Mouse (Mus musculus) heart, embryonic 15.5 days (tissue): ENCODE measurements at regions not wholly inside any gene's neighbourhood (a gene's known extent, or its start where the extent isn't known, plus 50 kb on each side); places are given as distances from the start of the nearest gene placed in this dataset.

Experiments used
- ATAC-seq: fragments of 200-750 bp; cut with Nextera tagmentation; replicated peaks from 2 replicates; pipeline ENCODE4 v1.8.0; 2017; ENCODE audit warnings: low read depth, moderate TSS enrichment; ENCODE audit not compliant: insufficient number of reproducible peaks, insufficient read depth, low FRiP score
- H3K27ac ChIP-seq: fragments of 300-500 bp; sonication (generic); 2 replicates; pipeline ENCODE4 v1.5.1; 2015; ENCODE audit warnings: mild to moderate bottlenecking, inconsistent platforms
- H3K27me3 ChIP-seq: fragments of 300-500 bp; sonication (generic); 2 replicates; pipeline ENCODE4 v1.6.1; 2015; ENCODE audit warnings: inconsistent platforms
- H3K36me3 ChIP-seq: fragments of 300-500 bp; sonication (generic); 2 replicates; pipeline ENCODE4 v1.6.1; 2015; ENCODE audit warnings: mild to moderate bottlenecking, inconsistent platforms
- H3K4me1 ChIP-seq: fragments of 300-500 bp; sonication (generic); replicated peaks from 2 replicates; pipeline ENCODE4 v1.6.1; 2015; ENCODE audit warnings: inconsistent platforms
- H3K4me2 ChIP-seq: fragments of 300-500 bp; sonication (generic); 2 replicates; pipeline ENCODE4 v1.6.1; 2015; ENCODE audit warnings: inconsistent platforms, mild to moderate bottlenecking, moderate library complexity
- H3K4me3 ChIP-seq: fragments of 300-500 bp; sonication (generic); 2 replicates; pipeline ENCODE4 v1.5.1; 2015; ENCODE audit warnings: mild to moderate bottlenecking, inconsistent platforms
- H3K9ac ChIP-seq: fragments of 300-500 bp; sonication (generic); 2 replicates; pipeline ENCODE4 v1.6.1; 2015; ENCODE audit warnings: mild to moderate bottlenecking, inconsistent platforms
- H3K9me3 ChIP-seq: fragments of 300-500 bp; sonication (generic); replicated peaks from 2 replicates; pipeline ENCODE4 v1.6.1; 2016; ENCODE audit warnings: inconsistent platforms
- WGBS: fragments of 180-500 bp; shearing (Covaris S2); methylation state at CpG from one replicate; pipeline ENCODE4 v1.1.7; 2015; ENCODE audit warnings: mixed read lengths; 5-methylcytosine and 5-hydroxymethylcytosine counted together

DNA sequence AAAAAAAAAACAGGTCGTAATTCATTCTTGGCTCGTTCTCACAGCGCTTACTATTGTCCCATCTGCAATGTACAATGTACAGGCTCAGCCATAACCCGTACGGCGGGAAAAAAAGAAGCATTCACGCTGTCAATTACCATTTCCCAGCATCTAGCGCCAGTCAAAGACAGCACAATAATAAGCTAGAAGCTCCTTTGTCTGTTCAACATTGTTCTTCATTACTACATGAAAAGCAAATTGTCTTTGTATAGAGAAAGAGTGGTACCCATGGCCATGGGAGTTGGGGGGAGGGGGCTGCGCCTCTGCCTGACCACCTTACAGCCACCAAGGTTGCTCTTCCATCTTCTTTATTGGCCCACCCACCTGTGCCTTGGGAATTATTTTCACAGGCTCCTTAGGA is 99.7 kb upstream of the Id4 start:
- Histone ChIP-seq H3K27ac (no peak overlapping the region), H3K4me1 (peaks cover 15% of the 10 kb centered on the region), H3K4me3 (no peak overlapping the region), H3K9ac (no peak overlapping the region), H3K27me3 (no peaks in the 10 kb centered on the region), H3K36me3 (no peaks in the 10 kb centered on the region), H3K4me2 (no peak overlapping the region), H3K9me3 (no peaks in the 10 kb centered on the region)
- no peak for ATAC-seq
- whole genome bisulfite sequencing = 85% methylated on average over 9 of the region's 9 CpGs

DNA sequence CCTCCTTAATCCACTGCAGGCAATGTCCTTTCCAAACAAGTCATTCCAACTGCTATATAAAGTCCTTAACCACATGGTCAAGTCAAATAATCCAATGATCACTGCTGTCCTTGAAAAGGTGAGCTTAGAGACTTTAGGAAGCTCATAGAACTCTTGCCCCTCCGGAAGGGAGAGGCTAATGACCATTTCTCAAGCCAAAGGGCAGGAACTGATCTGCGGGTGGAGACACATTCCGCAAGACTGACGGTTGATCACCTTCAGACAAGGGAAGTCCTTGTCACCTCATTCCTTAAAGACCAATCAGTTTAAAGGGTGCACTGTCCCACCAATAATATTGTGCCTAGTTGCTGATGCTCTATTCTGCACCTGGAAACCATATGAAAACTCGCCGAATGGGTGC is 96.4 kb upstream of the Id4 start:
- no peak overlapping the region for H3K4me2 ChIP-seq
- ATAC-seq = no peak
- H3K27ac ChIP-seq = no peak overlapping the region
- no peaks in the 10 kb centered on the region for H3K9me3 ChIP-seq
- no peak overlapping the region for H3K4me3 ChIP-seq
- WGBS = 86% methylated on average over 6 of the region's 6 CpGs
- H3K36me3 ChIP-seq = no peaks in the 10 kb centered on the region
- no peak overlapping the region for H3K9ac ChIP-seq
- H3K27me3 ChIP-seq = no peaks in the 10 kb centered on the region
- peaks cover 7% of the 10 kb centered on the region for H3K4me1 ChIP-seq

DNA sequence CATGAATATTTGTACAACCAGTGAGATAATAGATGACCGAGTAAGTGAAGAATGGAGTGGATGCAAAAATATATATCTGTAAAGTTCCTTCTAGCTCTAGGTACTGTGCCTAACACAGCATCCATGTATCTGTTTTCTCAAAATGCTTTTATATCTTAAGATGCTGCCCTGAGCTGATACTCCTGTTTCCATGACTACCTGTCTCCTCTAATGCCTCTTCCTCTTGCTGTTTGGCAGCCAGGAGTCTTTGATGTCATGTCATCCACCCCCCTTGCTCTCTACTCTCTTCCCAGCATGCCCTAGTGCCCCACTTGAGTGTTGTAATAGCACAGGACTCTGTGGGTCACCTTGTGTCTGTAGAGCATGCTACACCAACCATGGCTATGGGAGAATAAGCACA is 95.2 kb upstream of the Id4 start:
- Histone ChIP-seq H3K36me3 (no peaks in the 10 kb centered on the region), H3K27ac (peak overlapping the region; percentile 57; the same call in 1 of the 2 replicates), H3K27me3 (no peaks in the 10 kb centered on the region), H3K4me2 (no peak overlapping the region), H3K4me3 (no peak overlapping the region), H3K9me3 (no peaks in the 10 kb centered on the region), H3K4me1 (peaks cover 6% of the 10 kb centered on the region; the same call in 1 of the 2 replicates), H3K9ac (no peak overlapping the region)
- WGBS = 73% methylated on average over 1 of the region's 1 CpGs
- no peak for ATAC-seq

DNA sequence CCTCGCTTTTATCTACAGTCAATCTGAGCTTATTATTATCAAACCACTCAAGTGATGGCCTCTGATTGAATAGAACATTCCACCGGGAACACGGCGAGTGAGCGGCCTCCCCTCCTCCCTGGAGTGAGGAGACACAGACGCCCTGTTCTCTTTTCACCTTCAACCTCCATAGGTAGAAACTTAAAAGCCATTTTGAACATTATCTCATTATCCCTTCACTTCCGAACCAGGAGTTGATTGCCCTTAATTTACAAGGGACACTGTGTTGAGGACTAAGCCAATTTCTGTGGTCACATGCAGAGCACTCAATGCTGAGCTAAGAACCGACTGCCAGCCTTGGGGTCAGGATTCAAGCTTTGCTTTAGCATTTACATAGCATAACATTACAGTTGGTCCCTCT is 93.1 kb upstream of the Id4 start:
- Histone ChIP-seq H3K27me3 (no peaks in the 10 kb centered on the region), H3K4me3 (no peak overlapping the region), H3K9ac (no peak overlapping the region), H3K4me1 (peaks cover 6% of the 10 kb centered on the region; the same call in 1 of the 2 replicates), H3K9me3 (no peaks in the 10 kb centered on the region), H3K27ac (no peak overlapping the region), H3K4me2 (no peak overlapping the region), H3K36me3 (no peaks in the 10 kb centered on the region)
- 39% methylated on average over 8 of the region's 8 CpGs for WGBS
- no peak for ATAC-seq

DNA sequence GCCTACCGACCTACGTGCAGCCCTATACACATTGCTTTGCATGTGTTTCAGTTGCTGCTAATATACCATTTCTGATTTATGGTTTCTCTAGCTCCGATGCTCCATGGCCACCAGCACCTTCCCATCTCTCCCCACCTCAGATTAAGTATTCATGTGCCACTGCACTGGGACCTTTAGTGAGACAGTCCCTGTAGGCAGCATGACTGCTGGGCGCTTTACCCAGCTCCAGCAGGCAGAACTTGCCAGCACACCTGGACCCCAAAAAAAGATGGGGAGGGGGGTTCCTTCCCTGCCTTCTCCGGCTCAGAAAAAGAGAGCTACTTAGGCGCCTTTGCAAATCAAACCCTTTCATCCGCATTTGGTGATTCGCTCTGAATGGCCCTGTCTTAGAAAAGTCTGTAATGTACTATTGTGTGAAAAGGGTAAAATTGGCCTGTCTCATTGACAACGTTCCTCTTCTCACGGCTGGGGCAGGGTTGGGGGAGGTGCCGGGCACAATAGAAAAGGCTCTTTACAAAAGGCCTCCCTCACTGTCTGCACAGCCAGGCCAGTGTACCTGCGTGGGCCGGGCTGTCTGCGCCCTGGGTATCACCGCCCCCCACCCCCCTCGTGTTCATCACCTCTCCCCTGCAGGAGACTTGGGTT is 89.6 kb upstream of the Id4 start:
- no peak overlapping the region for H3K9ac ChIP-seq
- no peak for ATAC-seq
- H3K4me3 ChIP-seq = no peak overlapping the region
- 54% methylated on average over 16 of the region's 16 CpGs for WGBS
- no peaks in the 10 kb centered on the region for H3K36me3 ChIP-seq
- no peak overlapping the region for H3K27ac ChIP-seq
- no peak overlapping the region for H3K4me2 ChIP-seq
- H3K27me3 ChIP-seq = no peaks in the 10 kb centered on the region
- H3K9me3 ChIP-seq = no peaks in the 10 kb centered on the region
- 0 out of 2 replicates have a peak, but pooled peaks cover 2% of the 10 kb centered on the region for H3K4me1 ChIP-seq

DNA sequence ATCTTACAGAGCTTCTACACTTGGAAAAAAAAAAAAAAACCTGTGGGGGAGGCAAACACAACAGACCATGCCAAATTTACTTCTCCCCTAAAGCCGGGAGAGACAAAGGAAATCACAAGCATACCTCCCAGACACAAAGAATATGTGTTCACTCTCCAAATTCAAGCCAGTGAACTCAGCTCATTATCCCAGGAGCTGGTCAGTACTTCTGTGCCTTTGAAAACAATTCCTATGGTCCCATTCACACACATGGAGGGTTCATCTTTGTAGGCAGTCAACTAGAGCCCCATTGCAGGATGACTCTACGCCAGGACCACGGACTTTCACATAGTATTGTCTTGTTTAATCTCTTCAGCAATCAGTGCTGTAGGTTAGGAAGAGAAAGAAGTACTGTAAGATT is 89.0 kb upstream of the Id4 start:
- Histone ChIP-seq H3K9ac (no peak overlapping the region), H3K4me2 (no peak overlapping the region), H3K4me1 (no peaks in the 10 kb centered on the region), H3K27ac (no peak overlapping the region), H3K4me3 (no peak overlapping the region), H3K9me3 (no peaks in the 10 kb centered on the region), H3K36me3 (no peaks in the 10 kb centered on the region), H3K27me3 (no peaks in the 10 kb centered on the region)
- ATAC-seq = no peak
- 68% methylated on average over 3 of the region's 3 CpGs for WGBS

DNA sequence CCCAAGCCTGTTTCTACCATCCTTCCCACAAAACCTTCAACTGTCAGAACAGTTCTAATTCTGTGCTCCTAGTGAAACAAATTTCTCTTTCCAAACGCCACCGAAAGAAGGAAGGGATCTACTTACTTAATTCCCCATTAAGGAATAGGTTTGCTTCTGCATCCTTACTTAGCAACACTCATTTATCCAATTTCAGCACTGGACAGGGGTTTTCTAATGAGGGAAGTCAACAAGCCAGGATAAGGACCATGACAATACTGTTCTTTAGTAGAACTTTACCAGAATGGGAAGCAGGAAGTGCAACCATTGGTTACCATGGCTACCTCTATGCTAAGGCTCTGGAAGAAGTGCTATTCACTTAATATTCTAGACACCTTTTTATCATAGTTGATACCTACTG is 68.6 kb upstream of the Id4 start:
- no peaks in the 10 kb centered on the region for H3K27me3 ChIP-seq
- H3K27ac ChIP-seq = no peak overlapping the region
- H3K4me3 ChIP-seq = no peak overlapping the region
- ATAC-seq = no peak
- no peaks in the 10 kb centered on the region for H3K9me3 ChIP-seq
- H3K36me3 ChIP-seq = no peaks in the 10 kb centered on the region
- 82% methylated on average over 2 of the region's 2 CpGs for WGBS
- H3K4me1 ChIP-seq = no peaks in the 10 kb centered on the region
- H3K4me2 ChIP-seq = no peak overlapping the region
- H3K9ac ChIP-seq = no peak overlapping the region

DNA sequence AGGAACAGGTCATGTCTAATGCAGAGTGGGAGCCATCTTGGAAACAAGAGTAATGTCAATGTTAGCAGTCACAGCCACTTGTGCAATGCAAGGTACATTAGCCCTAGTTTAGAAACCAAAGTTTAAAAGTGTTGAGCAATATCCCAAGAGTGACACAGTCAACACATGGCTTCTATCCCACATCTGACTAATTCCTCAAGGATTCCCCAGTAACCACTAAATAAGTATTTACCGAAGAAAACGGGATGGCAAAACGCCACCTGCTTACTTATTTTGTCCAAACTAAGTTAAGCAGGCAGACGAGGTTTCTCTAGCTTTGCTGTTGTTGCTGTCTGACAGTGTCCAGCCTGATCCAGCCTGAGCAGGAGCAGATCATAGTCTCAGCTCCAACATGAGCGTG is 67.1 kb upstream of the Id4 start:
- Histone ChIP-seq H3K4me3 (no peak overlapping the region), H3K4me1 (no peaks in the 10 kb centered on the region), H3K27ac (no peak overlapping the region), H3K9me3 (no peaks in the 10 kb centered on the region), H3K27me3 (no peaks in the 10 kb centered on the region), H3K4me2 (no peak overlapping the region), H3K36me3 (no peaks in the 10 kb centered on the region), H3K9ac (no peak overlapping the region)
- WGBS = 83% methylated on average over 5 of the region's 5 CpGs
- no peak for ATAC-seq

DNA sequence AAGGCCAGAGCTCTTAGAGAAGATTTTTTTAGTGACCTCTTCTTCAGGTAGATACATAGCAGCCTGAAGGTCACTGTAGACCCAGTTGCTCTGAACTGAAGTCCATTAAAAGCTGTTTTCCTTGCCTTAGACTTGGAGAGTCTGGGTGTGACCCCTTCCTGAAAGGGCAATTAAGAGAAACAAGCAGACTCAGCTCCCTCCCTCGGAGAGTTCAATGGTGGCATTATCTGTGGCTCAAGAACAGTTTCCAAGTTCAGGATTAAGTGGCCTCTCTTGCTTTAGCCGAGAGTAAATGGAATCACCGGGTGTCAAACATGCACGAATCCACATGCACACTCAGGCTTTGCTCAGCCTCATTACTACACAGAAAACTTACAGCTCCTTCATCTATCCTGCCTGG is 53.2 kb upstream of the Id4 start:
- no peak overlapping the region for H3K9ac ChIP-seq
- WGBS = 46% methylated on average over 4 of the region's 4 CpGs
- no peak overlapping the region for H3K4me2 ChIP-seq
- H3K36me3 ChIP-seq = no peaks in the 10 kb centered on the region
- ATAC-seq = no peak
- no peak overlapping the region for H3K4me3 ChIP-seq
- H3K9me3 ChIP-seq = no peaks in the 10 kb centered on the region
- H3K27ac ChIP-seq = no peak overlapping the region
- H3K4me1 ChIP-seq = no peaks in the 10 kb centered on the region
- no peaks in the 10 kb centered on the region for H3K27me3 ChIP-seq
